15 mouse cellular contexts compared by ENCODE assay signal in the genomic region with DNA sequence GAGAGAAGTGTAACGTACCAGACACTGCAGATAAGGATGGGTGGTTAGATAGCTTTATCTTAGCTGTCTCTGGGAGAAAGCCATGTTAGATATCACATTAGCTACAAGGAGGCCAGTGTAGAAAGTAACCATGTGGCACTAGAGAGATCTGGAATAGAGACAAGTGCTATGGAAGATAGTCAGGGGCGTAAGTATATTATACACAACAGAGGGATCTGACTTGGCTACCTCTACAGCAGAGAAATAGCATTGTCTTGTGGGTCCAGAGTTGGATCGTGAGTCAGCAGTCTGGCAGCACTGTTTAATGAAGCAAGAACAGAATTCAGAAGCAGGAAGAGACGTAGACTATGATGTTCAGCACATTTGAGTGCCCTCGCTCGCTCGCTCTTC.
DNase-seq lines count a peak whose midpoint lies in the region; ATAC-seq and TF ChIP-seq lines count a peak whose summit lies in the region.
"Had no signal": no experiment of that assay in that cellular context is flagged by ENCODE, and none has a peak within 500 bp of the region (broad histone marks: within the 10 kb centered on the region; RNA-seq: fewer than 3 reads in every experiment).

No protein-coding gene starts in this region.

- H3K4me3 ChIP-seq in liver, embryonic 14.5 days (ENCODE audit: insufficient read depth in 1 of 2, low read depth in 2 of 2, low read length in 2 of 2): no peak overlapping the region
- H3K4me3 ChIP-seq: hindbrain, embryonic 12.5 days; midbrain, embryonic 13.5 days had no signal

- TF ChIP-seq CTCF in liver, embryonic 14.5 days (IDR thresholded peaks at IDR 0.05; ENCODE audit: low read depth): no peak

- TF ChIP-seq EP300 in liver, embryonic 14.5 days (IDR thresholded peaks at IDR 0.05; ENCODE audit: low read depth): peak; percentile 81

- no peaks in the 10 kb centered on the region for H3K9me3 ChIP-seq in liver, embryonic 14.5 days (ENCODE audit: control insufficient read depth, low read length)
- H3K9me3 ChIP-seq: hindbrain, embryonic 12.5 days; midbrain, embryonic 13.5 days had no signal

- intact Hi-C loops in gastrocnemius, postnatal 14 days (cut with DNase I; ENCODE audit: low total_unique reads): no loop called here

- H3K4me1 ChIP-seq in liver, embryonic 14.5 days (replicated peaks; ENCODE audit: control insufficient read depth in 2 of 2, insufficient read depth in 2 of 2, low read length in 1 of 2): peaks cover 19 to 33% of the 10 kb centered on the region in 2 experiments
- H3K4me1 ChIP-seq: hindbrain, embryonic 12.5 days; midbrain, embryonic 13.5 days had no signal

- peak overlapping the region; percentile 89 for H3K27ac ChIP-seq in liver, embryonic 14.5 days
- H3K27ac ChIP-seq: hindbrain, embryonic 12.5 days; midbrain, embryonic 13.5 days had no signal

- H3K36me3 ChIP-seq in liver, embryonic 14.5 days (replicated peaks; ENCODE audit: control insufficient read depth, insufficient read depth, low read depth): no peaks in the 10 kb centered on the region
- H3K36me3 ChIP-seq: hindbrain, embryonic 12.5 days; midbrain, embryonic 13.5 days had no signal

- no peaks in the 10 kb centered on the region for H3K27me3 ChIP-seq in liver, embryonic 14.5 days (ENCODE audit: control insufficient read depth, insufficient read depth, low read length)
- H3K27me3 ChIP-seq: CH12.LX; hindbrain, embryonic 12.5 days; midbrain, embryonic 13.5 days had no signal

- ATAC-seq in erythroblast, adult 5-6 weeks (replicated peaks; ENCODE audit: low FRiP score, poor library complexity, severe bottlenecking): 0 out of 2 replicates have a peak, but pooled peaks have one; percentile 40
- peak; percentile 78 for ATAC-seq in liver, embryonic 14.5 days (ENCODE audit: insufficient read depth)
- ATAC-seq in megakaryocyte-erythroid progenitor cell, adult 5-6 weeks (replicated peaks; ENCODE audit: low FRiP score, low TSS enrichment, poor library complexity, severe bottlenecking): peak; percentile 89
- ATAC-seq: forebrain, postnatal 0 days; midbrain, embryonic 13.5 days had no signal

- H3K4me2 ChIP-seq in liver, embryonic 14.5 days (ENCODE audit: low read depth): peak overlapping the region; percentile 55
- H3K4me2 ChIP-seq: hindbrain, embryonic 12.5 days; midbrain, embryonic 13.5 days had no signal

- peak; percentile 77 for DNase-seq in Muller cell, postnatal 12 days (ENCODE audit: inconsistent ontology term)
- peak; percentile 31 to 42 (median 34) for DNase-seq in liver, embryonic 14.5 days (ENCODE audit: low read depth in 3 of 3, low spot score in 3 of 3)
- DNase-seq in cerebellum, adult 11-12 months: no peak
- DNase-seq in gastrocnemius, postnatal 14 days: no peak
- no peak for DNase-seq in kidney, postnatal 10 days
- DNase-seq: adrenal gland, adult 8-10 months; cerebellum, adult 9-11 months; forebrain, postnatal 0 days; heart, postnatal 10 days; lung, postnatal 14 days had no signal

- no peak overlapping the region for H3K9ac ChIP-seq in liver, embryonic 14.5 days (replicated peaks)
- H3K9ac ChIP-seq: forebrain, postnatal 0 days; hindbrain, embryonic 12.5 days; midbrain, embryonic 13.5 days had no signal

- 30% methylated on average over 7 of the region's 7 CpGs for WGBS in liver, embryonic 14.5 days (ENCODE audit: insufficient replicate concordance)

Comparison
In these comparisons a context has a peak if more than half of its experiments do, and no peak if none do; other contexts are left out.
1. DNase-seq: peak in Muller cell, postnatal 12 days (single experiment) and liver, embryonic 14.5 days (3 of 3); none in cerebellum, adult 11-12 months (single experiment), gastrocnemius, postnatal 14 days (single experiment) and kidney, postnatal 10 days (single experiment).
2. Peak in every context shown above with its lines, with median percentiles within 50 percentile points of each other: ATAC-seq.